Mouse (Mus musculus): Measurements from ENCODE around the gene Ftl1.
"Not testable (repeated sequence)": the region's sequence is repeated elsewhere in the genome, so short reads cannot be mapped to it uniquely, and the experiment has no call there.

Ftl1 gene

GRCm38 (mm10) chr7:45459564-45460140 lies at the start of gene Ftl1:
Gene Ftl1 (minus strand): TSS chr7:45459884.
- CTCF ChIA-PET = not testable (repeated sequence)

DNA sequence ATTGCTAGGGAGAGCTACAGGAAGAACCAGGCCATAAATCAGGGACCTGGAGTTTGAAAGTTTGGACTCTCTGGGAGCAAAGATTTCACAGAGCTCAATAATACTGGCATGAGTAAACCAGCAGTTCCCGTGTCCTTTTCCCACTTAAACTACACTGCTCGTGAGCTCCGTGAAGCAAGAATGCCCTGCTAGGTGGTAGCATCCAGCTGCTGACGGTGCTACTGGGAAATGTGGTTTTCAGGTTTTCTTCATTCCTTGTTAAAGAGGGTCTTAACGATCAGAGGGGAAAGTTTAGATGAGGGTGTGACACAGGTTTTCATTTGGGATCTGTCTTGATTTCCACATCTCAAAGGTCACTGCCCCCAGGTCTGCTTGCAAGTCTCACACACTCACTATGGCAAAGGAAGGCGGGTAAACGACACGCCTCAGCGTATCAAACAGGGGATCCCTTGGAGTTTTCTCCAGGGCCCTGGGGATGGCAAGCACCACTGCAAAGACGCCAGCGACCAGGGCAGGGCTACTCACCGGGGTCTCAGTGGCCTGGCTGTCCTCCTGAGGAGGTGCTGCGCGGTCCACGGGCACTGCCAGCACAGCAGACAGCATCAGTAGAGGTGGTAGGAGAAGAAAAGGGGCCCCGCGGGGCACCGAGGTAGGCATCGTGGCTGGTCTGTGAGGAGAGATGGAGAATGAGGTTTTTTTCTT lies 49.6 kb upstream of the Ftl1 start:
- CTCF ChIA-PET = interaction anchor here (0.6 to 1.3 kb wide), 3 partner anchors 31 to 95 kb away, joined by 3 to 4 read pairs (median 3); no protein-coding TSS in a partner anchor

GRCm38 (mm10) chr7:45508561-45508960 lies 48.9 kb upstream of the Ftl1 start:
- CTCF ChIA-PET = interaction anchor here (0.6 to 1.3 kb wide), 4 partner anchors 30 to 94 kb away, joined by 3 to 9 read pairs (median 4); no protein-coding TSS in a partner anchor

DNA sequence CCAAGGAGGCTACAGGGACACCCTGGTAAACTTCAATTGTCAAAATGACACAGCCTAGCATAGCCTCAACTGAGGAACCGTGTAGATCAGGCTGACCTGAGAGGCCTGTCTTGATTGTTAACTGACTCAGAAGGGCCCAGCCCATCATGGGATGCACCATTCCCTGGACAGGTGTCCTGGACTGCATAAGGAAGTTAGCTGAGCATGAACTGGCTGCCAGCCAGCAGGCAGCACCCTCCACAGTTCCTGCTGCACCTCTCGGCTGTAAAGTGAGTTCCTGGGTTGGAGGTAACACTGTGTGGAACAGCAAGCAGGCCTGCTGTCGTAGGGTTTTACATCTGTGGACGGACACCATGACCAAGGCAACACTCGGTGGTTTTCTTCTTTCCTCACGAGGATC lies 47.9 kb upstream of the Ftl1 start:
- CTCF ChIA-PET = no interaction called here

DNA sequence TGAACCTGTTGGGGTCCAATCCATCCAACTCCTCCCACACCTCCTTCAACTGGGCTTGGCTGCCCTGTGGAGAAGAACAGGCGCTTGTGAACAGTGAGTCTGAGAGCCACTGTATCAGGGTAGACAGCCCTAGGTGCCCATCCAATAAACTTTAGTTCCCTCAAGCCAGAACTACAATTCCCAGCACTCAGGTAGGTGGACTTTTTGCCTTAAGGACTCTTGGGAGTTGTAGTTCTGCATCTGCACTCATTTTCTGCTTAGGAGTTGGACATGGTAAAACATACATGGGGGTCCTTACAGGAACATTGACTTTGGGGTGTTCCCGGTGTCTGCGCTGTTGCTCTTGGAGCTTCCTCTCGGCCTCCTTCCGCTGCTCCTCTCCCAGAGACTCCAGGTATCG lies 38.7 kb upstream of the Ftl1 start:
- CTCF ChIA-PET = no interaction called here

GRCm38 (mm10) chr7:45494548-45494947 lies 34.9 kb upstream of the Ftl1 start:
- CTCF ChIA-PET = no interaction called here

DNA sequence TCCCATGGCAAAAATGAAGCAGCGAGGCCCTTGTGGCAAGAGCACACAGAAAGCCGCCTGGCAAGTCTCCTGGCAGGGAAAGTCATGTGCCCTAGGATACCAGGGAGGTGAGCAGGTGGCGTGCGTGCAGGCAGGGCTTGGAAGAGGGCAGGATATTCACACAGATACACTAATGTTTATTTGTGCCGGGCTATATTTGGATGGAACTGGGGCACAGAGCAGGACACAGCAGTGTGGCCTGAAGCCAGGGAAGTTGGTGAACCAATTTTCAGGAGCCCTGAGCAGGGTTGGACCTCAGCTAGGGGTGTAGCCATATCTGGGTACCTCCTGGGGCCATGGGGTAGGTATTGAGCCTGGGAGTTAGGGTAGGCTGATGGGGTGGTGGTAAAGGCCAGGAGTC lies 33.3 kb upstream of the Ftl1 start:
- CTCF ChIA-PET = no interaction called here

DNA sequence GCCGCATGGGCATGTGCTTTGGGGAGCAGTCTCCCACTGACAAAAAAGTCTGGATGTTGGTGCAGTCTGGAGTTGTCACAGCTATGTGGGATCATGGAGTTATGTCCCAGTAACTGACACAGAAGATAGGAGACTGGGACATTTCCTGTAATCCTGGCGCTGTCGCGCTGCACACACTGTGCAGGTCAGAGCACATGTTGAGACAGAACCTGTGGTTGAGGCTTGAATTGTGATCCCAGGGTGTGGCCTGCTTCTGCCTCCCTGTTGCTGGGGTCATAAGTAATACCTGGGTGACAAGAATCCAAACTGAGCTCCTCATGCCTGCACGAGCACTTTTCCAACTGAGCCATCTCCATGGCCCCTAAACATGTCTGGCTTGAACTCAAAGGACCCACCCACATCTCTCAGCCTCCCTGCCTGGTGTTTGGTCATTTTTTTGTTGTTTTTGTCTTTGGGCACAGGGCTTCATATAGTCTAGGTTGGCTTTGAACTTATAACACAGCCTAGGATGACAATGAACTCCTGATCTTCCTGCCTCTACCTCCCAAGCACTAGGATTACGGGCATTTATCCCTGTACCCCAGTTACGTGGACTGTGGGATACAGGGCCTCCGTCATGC lies 32.7 kb upstream of the Ftl1 start:
- CTCF ChIA-PET = no interaction called here

GRCm38 (mm10) chr7:45491264-45491663 lies 31.6 kb upstream of the Ftl1 start:
- CTCF ChIA-PET = no interaction called here

- CTCF ChIA-PET = no interaction called here
These were observed 31.1 kb upstream of the Ftl1 start for GRCm38 (mm10) chr7:45490822-45491221.

DNA sequence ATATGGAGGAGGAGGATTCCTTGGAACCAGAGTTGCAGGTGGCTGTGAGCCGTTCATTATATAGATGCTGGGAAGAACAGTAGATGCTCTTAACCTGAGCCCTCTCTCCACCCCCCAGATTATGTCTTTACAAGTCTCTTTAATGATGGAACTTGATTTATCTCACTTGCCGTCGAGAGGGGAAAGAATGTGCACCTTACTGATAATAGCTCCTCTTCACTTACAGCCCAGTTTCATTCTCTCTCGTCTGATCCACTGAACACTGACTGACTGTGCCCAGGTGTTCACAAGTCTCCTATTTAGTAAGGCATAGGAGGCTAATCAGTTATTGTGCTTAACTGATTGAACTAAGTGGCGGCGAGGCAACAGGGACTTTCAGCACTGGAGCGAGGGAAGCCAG lies 29.9 kb upstream of the Ftl1 start:
- CTCF ChIA-PET = no interaction called here

DNA sequence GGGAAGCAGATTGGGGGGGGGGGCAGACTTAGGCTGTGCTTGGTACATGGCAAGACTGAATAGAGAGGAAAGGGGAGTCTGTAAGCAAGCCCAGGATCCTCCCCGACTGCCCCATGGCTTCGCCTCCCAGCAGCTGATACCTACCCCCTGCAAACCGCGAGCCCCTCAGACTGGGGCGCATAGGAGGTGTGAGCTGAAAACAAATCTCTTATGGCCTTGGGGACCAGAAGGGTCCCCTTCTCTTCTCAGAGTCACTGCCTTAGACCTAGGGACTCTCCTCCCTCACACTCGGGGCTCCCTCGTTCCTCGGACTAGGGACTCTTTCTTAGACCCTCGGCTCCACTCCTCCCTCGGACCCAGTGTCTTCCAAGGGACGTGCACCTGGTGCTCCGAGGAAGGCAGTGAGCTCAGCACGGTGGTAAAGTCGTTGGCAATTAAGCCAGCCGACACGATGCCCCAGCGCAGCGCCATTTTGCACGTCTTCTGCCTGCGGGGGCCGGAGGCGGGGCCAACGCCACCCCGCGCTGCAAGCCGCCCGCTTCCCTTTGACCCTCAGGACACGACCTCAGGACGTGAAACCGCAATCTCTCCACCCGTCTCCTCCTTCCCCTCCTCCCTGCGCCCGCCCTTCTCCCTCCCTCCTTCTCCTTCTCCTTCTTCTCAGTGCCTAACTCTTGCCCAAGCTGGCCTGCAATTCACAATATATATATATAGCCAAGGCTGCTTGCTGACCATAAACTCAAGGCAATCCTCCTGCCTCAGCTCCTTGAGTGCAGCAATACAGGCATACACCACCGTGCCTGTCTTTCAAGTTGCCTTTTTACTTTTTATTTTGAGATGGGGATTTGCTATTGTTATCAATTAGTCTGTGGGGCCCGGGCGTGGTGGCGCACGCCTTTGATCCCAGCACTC lies 28.9 kb upstream of the Ftl1 start, which contains the start of gene Dhdh:
Gene Dhdh (minus strand): TSS at position 513 of the 912 bp plus-strand sequence.
- CTCF ChIA-PET = interaction anchor here (0.6 to 0.9 kb wide), 3 partner anchors 38 to 306 kb away, joined by 3 to 7 read pairs (median 6); no protein-coding TSS in a partner anchor

DNA sequence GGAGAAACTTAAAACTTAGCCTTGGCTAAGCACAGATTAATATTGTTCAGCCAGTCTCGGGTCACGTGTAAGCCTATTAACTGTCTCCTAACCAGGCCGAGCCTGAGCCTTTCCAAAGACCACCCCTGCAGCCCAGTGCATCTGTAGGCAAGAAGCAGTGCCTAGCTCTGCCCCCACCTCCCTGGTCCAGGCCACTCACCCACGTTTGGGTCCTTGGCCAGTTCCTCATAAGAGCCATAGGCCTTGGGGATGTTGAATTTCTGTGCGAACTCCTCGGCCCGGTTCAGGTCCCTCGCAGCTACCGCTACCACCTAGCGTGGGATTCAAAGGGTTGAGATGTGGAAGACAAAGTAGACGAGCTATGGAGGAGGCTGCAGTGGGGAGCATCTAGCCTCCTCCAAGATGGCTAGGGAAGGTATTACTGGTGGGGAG lies 28.2 kb upstream of the Ftl1 start:
- CTCF ChIA-PET = interaction anchor here (0.6 to 0.9 kb wide), 3 partner anchors 38 to 305 kb away, joined by 3 to 7 read pairs (median 6); no protein-coding TSS in a partner anchor

GRCm38 (mm10) chr7:45486761-45487415 lies 27.2 kb upstream of the Ftl1 start, which contains the start of gene Gm45808:
Gene Gm45808 (minus strand): TSS chr7:45486811.
- CTCF ChIA-PET = no interaction called here

DNA sequence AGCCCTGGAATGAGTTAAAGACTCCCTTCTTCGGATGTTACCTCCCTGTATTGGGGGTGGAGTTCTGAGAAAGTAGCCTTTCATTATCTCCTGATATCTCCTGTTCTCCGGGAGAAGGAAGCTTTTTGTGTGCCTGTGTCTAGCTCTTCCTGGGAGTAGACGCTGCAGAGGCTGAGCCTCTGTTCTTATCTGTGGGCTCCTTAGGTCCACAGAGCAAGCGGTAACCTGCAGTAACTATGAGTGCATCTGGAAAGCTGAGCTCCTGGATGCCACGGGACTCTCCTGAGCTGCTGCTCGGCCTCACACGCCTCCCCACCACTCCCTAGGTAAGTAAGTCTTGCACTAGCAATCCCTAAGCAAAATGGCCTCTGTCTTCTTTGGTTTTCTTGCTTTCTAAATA lies 26.5 kb upstream of the Ftl1 start:
- CTCF ChIA-PET = no interaction called here

GRCm38 (mm10) chr7:45484985-45485384 lies 25.3 kb upstream of the Ftl1 start:
- CTCF ChIA-PET = not testable (repeated sequence)

DNA sequence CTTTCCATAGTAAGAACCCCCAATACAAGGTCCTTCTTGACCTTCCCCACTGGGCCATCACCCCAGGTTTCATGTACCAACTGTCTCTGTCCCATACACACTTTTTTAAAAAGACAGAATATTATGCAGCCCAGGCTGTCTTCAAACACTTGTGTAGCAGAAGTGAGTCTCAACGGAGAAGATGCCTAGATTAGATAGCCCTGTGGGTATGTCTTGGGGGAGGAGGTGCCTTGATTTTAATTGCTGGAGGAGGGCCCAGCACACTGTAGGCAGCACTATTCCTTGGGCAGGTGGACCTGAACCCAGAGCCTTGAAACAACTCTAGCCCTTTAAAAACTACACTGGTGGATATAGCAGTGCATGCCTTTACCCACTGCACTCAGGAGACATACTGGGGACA lies 22.5 kb upstream of the Ftl1 start:
- CTCF ChIA-PET = no interaction called here

- CTCF ChIA-PET = interaction anchor here (0.6 kb wide), 1 partner anchor 770 kb away, joined by 3 read pairs; no protein-coding TSS in a partner anchor
These were observed 21.8 kb upstream of the Ftl1 start, which contains the start of gene Tulp2 for GRCm38 (mm10) chr7:45481374-45481927. Gene Tulp2 (plus strand): TSS chr7:45481877.

DNA sequence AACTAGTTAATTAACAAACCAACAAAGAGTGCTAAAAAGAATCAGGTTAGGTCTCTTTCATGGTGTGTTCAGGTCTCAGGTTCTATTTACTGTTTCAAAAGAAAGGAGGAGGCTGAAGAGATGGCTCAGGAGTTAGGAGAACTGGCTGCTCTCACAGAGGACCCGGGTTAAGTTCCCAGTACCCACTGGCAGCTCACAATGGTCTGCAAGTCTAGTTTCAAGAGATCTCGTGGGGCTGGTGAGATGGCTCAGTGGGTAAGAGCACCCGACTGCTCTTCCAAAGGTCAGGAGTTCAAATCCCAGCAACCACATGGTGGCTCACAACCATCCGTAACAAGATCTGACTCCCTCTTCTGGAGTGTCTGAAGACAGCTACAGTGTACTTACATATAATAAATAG lies 20.6 kb upstream of the Ftl1 start:
- CTCF ChIA-PET = not testable (repeated sequence)

DNA sequence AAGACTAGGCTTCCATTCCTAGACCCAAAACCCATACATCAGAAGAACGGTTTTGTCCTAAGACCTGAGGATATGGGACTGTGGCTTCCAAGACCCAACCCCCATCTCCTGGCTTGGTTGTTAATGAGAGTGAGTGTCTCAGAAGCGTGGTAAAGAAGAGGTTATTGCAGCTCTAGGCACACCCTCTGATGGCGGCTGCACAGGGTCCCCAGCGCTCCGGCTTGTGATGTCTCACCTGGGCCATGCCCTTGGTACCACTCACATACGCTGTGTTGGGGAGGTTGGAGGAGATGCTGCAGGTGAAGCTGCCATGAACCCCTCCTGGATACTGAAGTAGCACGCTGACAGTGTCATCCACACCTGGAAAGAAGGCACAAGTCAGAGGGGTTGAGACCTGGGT lies 19.1 kb upstream of the Ftl1 start:
- CTCF ChIA-PET = interaction anchor here (0.9 to 1.3 kb wide), 2 partner anchors 30 to 63 kb away, joined by 3 read pairs; no protein-coding TSS in a partner anchor

DNA sequence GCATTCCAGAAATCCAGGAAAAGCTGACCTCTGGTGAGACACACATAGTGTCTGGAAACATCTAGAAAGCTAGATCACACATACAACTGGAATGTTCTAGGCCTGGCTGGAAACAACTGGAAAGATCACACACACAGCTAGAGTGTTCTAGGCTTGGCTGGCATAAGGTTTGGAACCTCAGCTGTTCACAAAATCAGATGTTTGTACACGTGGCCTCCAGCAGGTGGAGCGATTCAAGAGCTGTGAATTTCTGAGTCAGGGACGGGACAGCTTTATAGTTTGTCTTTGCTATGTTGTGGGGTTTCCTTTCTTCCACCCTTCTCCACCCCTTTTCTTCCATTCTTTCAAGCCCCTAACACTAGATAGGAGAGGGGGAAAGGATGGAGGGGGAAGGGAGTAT lies 17.3 kb upstream of the Ftl1 start:
- CTCF ChIA-PET = interaction anchor here (0.6 to 1.3 kb wide), 3 partner anchors 25 to 122 kb away, joined by 3 to 9 read pairs (median 4); no protein-coding TSS in a partner anchor

Data from spleen, embryonic (tissue).